Mouse (Mus musculus): ENCODE results near the gene Frem2. TPM values are rescaled to one million over a fixed set of nuclear protein-coding genes. Genes with fewer than 3 reads are reported as not detected.

Gene Frem2
- polyA plus RNA-seq, 1 experiment from 2014 or later = 1.1 TPM

- Histone ChIP-seq H3K4me2 (replicated peaks) (no peak overlapping the region), H3K27me3 (no peaks in the 10 kb centered on the region), H3K9me3 (no peaks in the 10 kb centered on the region), H3K9ac (replicated peaks) (no peak overlapping the region), H3K4me3 (no peak overlapping the region), H3K36me3 (no peaks in the 10 kb centered on the region), H3K27ac (replicated peaks) (no peak overlapping the region), H3K4me1 (no peaks in the 10 kb centered on the region)
- no peak for ATAC-seq (replicated peaks)
- 48% methylated on average over 7 of the region's 7 CpGs for WGBS
Observed at GRCm38 (mm10) chr3:53576320-53577116, 80.6 kb downstream of the Frem2 start.

GRCm38 (mm10) chr3:53574123-53574522 lies 83.0 kb downstream of the Frem2 start:
- WGBS = 61% methylated on average over 9 of the region's 9 CpGs
- H3K9ac ChIP-seq (replicated peaks) = no peak overlapping the region

GRCm38 (mm10) chr3:53571663-53572062 lies 85.5 kb downstream of the Frem2 start:
- no peak for ATAC-seq (replicated peaks)
- H3K27ac ChIP-seq (replicated peaks) = no peak overlapping the region
- no peaks in the 10 kb centered on the region for H3K36me3 ChIP-seq
- 63% methylated on average over 6 of the region's 6 CpGs for WGBS
- no peaks in the 10 kb centered on the region for H3K9me3 ChIP-seq
- no peaks in the 10 kb centered on the region for H3K27me3 ChIP-seq
- H3K9ac ChIP-seq (replicated peaks) = no peak overlapping the region
- H3K4me3 ChIP-seq = no peak overlapping the region
- H3K4me2 ChIP-seq (replicated peaks) = no peak overlapping the region
- no peaks in the 10 kb centered on the region for H3K4me1 ChIP-seq

More at GRCm38 (mm10) chr3:53574123-53574522, 83.0 kb downstream of the Frem2 start:
- no peak overlapping the region for H3K27ac ChIP-seq (replicated peaks)
- H3K4me2 ChIP-seq (replicated peaks) = no peak overlapping the region
- no peaks in the 10 kb centered on the region for H3K36me3 ChIP-seq
- no peaks in the 10 kb centered on the region for H3K27me3 ChIP-seq
- no peaks in the 10 kb centered on the region for H3K9me3 ChIP-seq
- no peak for ATAC-seq (replicated peaks)
- H3K4me3 ChIP-seq = no peak overlapping the region
- H3K4me1 ChIP-seq = no peaks in the 10 kb centered on the region

DNA sequence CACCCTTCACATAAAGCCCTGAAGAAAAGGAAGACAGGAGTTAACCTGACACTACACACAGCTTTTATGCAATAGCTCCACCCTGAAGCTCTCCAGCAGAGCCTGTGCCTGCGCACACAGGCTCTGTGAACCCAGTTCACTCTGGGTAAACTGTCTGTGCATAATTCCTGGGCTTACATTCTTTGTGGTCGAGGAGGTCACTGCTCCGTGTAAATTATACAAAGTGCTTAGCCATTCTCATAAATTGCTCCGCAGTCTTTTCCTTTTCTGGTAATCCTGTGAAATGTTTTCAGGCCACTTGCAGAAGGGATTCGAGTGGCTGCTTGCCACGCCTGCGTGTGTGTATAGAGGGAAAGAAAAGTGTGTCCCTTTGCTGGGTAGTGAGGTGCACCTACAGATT lies 92.6 kb downstream of the Frem2 start:
- H3K27ac ChIP-seq (replicated peaks) = no peak overlapping the region
- 0 out of 2 replicates have a peak, but pooled peaks have one; percentile 27 for ATAC-seq (replicated peaks)
- no peak overlapping the region for H3K4me2 ChIP-seq (replicated peaks)
- H3K27me3 ChIP-seq = no peaks in the 10 kb centered on the region
- no peak overlapping the region for H3K4me3 ChIP-seq
- no peaks in the 10 kb centered on the region for H3K36me3 ChIP-seq
- H3K9ac ChIP-seq (replicated peaks) = no peak overlapping the region
- H3K9me3 ChIP-seq = no peaks in the 10 kb centered on the region
- 45% methylated on average over 7 of the region's 7 CpGs for WGBS
- peaks cover 18% of the 10 kb centered on the region for H3K4me1 ChIP-seq

DNA sequence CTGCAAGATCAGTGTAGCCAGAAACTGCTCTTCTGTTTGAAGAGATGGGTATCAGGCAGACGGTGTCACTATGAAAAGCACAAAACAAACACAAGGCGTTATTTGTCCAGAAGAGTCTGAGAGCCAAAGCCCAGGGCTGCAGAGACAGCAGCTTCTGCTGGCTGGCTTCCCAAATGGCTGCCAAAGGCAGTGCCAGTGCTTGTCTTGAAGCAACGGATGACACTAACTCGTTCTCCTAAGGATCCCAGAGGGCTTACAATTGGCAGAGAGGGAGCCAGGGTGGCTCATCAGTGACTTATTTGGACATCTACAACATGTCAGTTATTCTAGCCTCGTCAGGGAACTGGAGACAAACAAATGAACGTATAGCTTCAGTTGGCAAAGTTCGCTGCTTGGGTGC lies 93.4 kb downstream of the Frem2 start:
- no peaks in the 10 kb centered on the region for H3K9me3 ChIP-seq
- 0 out of 2 replicates have a peak overlapping the region, but pooled peaks have one; percentile 12 for H3K27ac ChIP-seq (replicated peaks)
- H3K4me3 ChIP-seq = no peak overlapping the region
- peaks cover 21% of the 10 kb centered on the region for H3K4me1 ChIP-seq
- no peaks in the 10 kb centered on the region for H3K27me3 ChIP-seq
- peak; percentile 88 for ATAC-seq (replicated peaks)
- no peaks in the 10 kb centered on the region for H3K36me3 ChIP-seq
- 0 out of 2 replicates have a peak overlapping the region, but pooled peaks have one; percentile 9 for H3K4me2 ChIP-seq (replicated peaks)
- WGBS = 30% methylated on average over 7 of the region's 7 CpGs
- no peak overlapping the region for H3K9ac ChIP-seq (replicated peaks)

GRCm38 (mm10) chr3:53561813-53562212 lies 95.3 kb downstream of the Frem2 start:
- Histone ChIP-seq H3K4me2 (replicated peaks) (no peak overlapping the region), H3K27me3 (no peaks in the 10 kb centered on the region), H3K9me3 (no peaks in the 10 kb centered on the region), H3K9ac (replicated peaks) (no peak overlapping the region), H3K27ac (replicated peaks) (no peak overlapping the region), H3K4me1 (peaks cover 25% of the 10 kb centered on the region), H3K4me3 (no peak overlapping the region), H3K36me3 (no peaks in the 10 kb centered on the region)
- WGBS = 47% methylated on average over 7 of the region's 7 CpGs
- no peak for ATAC-seq (replicated peaks)

GRCm38 (mm10) chr3:53559056-53559455 lies 98.1 kb downstream of the Frem2 start:
- WGBS = 59% methylated on average over 6 of the region's 6 CpGs
- no peak overlapping the region for H3K27ac ChIP-seq (replicated peaks)
- no peak for ATAC-seq (replicated peaks)

DNA sequence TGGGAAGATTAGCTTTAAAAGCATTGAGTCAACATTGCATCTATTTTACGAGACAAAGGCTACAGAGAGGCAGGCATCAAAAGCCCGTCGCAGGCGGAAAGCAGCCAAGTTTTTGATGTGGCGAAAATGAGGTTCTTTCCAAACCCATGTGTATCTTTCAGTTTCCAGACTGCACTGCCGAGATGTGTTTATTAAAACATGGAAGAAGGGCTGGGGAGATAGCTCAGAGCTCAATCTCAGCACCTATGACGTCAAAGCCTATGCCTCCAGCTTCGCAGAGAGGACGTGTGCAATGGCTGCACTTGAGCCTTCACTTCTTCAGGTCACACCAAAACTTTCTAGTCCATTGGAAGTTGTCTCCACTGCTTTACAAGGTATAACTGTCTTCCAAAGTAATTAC lies 98.9 kb downstream of the Frem2 start:
- H3K4me2 ChIP-seq (replicated peaks) = no peak overlapping the region
- H3K4me1 ChIP-seq = 0 out of 2 replicates have a peak, but pooled peaks cover 9% of the 10 kb centered on the region
- no peak overlapping the region for H3K27ac ChIP-seq (replicated peaks)
- H3K27me3 ChIP-seq = no peaks in the 10 kb centered on the region
- no peak for ATAC-seq (replicated peaks)
- H3K9me3 ChIP-seq = no peaks in the 10 kb centered on the region
- 68% methylated on average over 9 of the region's 9 CpGs for WGBS
- no peak overlapping the region for H3K4me3 ChIP-seq
- no peak overlapping the region for H3K9ac ChIP-seq (replicated peaks)
- H3K36me3 ChIP-seq = no peaks in the 10 kb centered on the region

More at GRCm38 (mm10) chr3:53559056-53559455, 98.1 kb downstream of the Frem2 start:
- no peaks in the 10 kb centered on the region for H3K36me3 ChIP-seq
- no peaks in the 10 kb centered on the region for H3K9me3 ChIP-seq
- H3K4me3 ChIP-seq = no peak overlapping the region
- no peak overlapping the region for H3K4me2 ChIP-seq (replicated peaks)
- H3K9ac ChIP-seq (replicated peaks) = no peak overlapping the region
- peaks cover 17% of the 10 kb centered on the region for H3K4me1 ChIP-seq
- H3K27me3 ChIP-seq = no peaks in the 10 kb centered on the region

GRCm38 (mm10) chr3:53557388-53558214 lies 99.6 kb downstream of the Frem2 start:
- H3K9me3 ChIP-seq = no peaks in the 10 kb centered on the region
- H3K9ac ChIP-seq (replicated peaks) = no peak overlapping the region
- H3K27ac ChIP-seq (replicated peaks) = no peak overlapping the region
- 0 out of 2 replicates have a peak, but pooled peaks cover 7% of the 10 kb centered on the region for H3K4me1 ChIP-seq
- H3K36me3 ChIP-seq = no peaks in the 10 kb centered on the region
- 62% methylated on average over 16 of the region's 16 CpGs for WGBS
- no peaks in the 10 kb centered on the region for H3K27me3 ChIP-seq
- H3K4me3 ChIP-seq = no peak overlapping the region
- peak; percentile 53; the same call in 1 of the 2 replicates for ATAC-seq (replicated peaks)
- H3K4me2 ChIP-seq (replicated peaks) = no peak overlapping the region

- H3K36me3 ChIP-seq = no peaks in the 10 kb centered on the region
- no peaks in the 10 kb centered on the region for H3K27me3 ChIP-seq
- H3K9ac ChIP-seq (replicated peaks) = no peak overlapping the region
- WGBS = 41% methylated on average over 10 of the region's 10 CpGs
- no peak overlapping the region for H3K4me2 ChIP-seq (replicated peaks)
- no peak overlapping the region for H3K4me3 ChIP-seq
- ATAC-seq (replicated peaks) = no peak
- no peaks in the 10 kb centered on the region for H3K9me3 ChIP-seq
- H3K4me1 ChIP-seq = 0 out of 2 replicates have a peak, but pooled peaks cover 7% of the 10 kb centered on the region
- H3K27ac ChIP-seq (replicated peaks) = no peak overlapping the region
Observed at GRCm38 (mm10) chr3:53555031-53555952, 101.9 kb downstream of the Frem2 start.

DNA sequence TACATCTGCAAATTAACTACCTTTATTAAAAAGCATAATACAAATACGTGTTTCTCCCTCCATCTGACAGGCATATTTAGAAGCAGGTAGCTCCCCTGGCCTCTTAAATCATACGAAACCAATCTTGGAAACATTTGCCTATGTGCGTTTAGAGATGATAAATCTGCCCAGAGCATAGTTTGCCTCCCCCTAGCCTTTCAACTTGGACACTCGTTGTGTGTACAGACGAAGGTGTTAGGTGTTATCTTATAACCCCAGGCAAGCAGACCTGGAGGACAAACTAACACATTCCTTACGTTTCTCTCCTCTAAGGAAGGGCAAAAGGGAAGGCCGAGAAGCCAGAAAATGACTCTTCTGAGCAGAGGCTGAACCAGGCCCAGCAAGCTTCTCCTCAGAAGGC lies 104.5 kb downstream of the Frem2 start:
- Histone ChIP-seq H3K4me2 (replicated peaks) (no peak overlapping the region), H3K27ac (replicated peaks) (no peak overlapping the region), H3K27me3 (no peaks in the 10 kb centered on the region), H3K9ac (replicated peaks) (no peak overlapping the region), H3K4me1 (0 out of 2 replicates have a peak, but pooled peaks cover 4% of the 10 kb centered on the region), H3K36me3 (no peaks in the 10 kb centered on the region), H3K4me3 (no peak overlapping the region), H3K9me3 (no peaks in the 10 kb centered on the region)
- no peak for ATAC-seq (replicated peaks)
- 87% methylated on average over 7 of the region's 7 CpGs for WGBS

Measured in forebrain, embryonic 15.5 days (tissue).